Mouse (Mus musculus) liver, embryonic 14.5 days (tissue): ENCODE results near the gene Ing2.

Experiments used
- CTCF ChIP-seq: IDR thresholded peaks from 2 replicates; pipeline ENCODE4 v1.5.1; 2016; ENCODE audit warnings: antibody characterized with exemption, low read depth, control low read depth
- EP300 ChIP-seq: IDR thresholded peaks from 2 replicates; pipeline ENCODE4 v1.6.1; 2016; ENCODE audit warnings: antibody characterized with exemption, low read depth

GRCm38 (mm10) chr8:47702333-47702732 lies 27.0 kb upstream of the Ing2 start:
- TF ChIP-seq EP300 (no peak), CTCF (no peak)
